Mouse (Mus musculus) right cerebral cortex, postnatal 14 days (tissue): ENCODE measurements around the gene Prss43.

Experiments
- DNase-seq: peaks from one replicate; pipeline ENCODE4 v3.0.0; 2022

Prss43 gene

GRCm38 (mm10) chr9:110841438-110841837 lies 14.9 kb downstream of the Prss43 start:
- no peak for DNase-seq

- no peak for DNase-seq
These were observed 17.7 kb downstream of the Prss43 start, which contains the start of gene Prss46 for GRCm38 (mm10) chr9:110844206-110844605. Gene Prss46, plus strand, starts transcription at chr9:110844506.

GRCm38 (mm10) chr9:110849162-110849561 lies 22.7 kb downstream of the Prss43 start:
- no peak for DNase-seq

GRCm38 (mm10) chr9:110855903-110856302 lies 29.4 kb downstream of the Prss43 start:
- no peak for DNase-seq

- DNase-seq: no peak
These were observed 30.4 kb downstream of the Prss43 start for GRCm38 (mm10) chr9:110856920-110857319.

- no peak for DNase-seq
These were observed 31.4 kb downstream of the Prss43 start, which contains the start of gene Prss50 for GRCm38 (mm10) chr9:110857781-110858472. Gene Prss50, plus strand, starts transcription at chr9:110857967.

GRCm38 (mm10) chr9:110858523-110858922 lies 32.0 kb downstream of the Prss43 start:
- DNase-seq: no peak

- DNase-seq: no peak
These were observed 32.6 kb downstream of the Prss43 start for GRCm38 (mm10) chr9:110858967-110859596.

GRCm38 (mm10) chr9:110871030-110871429 lies 44.5 kb downstream of the Prss43 start:
- peak; percentile 39 for DNase-seq

GRCm38 (mm10) chr9:110873681-110874659 lies 47.5 kb downstream of the Prss43 start:
- peak; percentile 84 for DNase-seq

GRCm38 (mm10) chr9:110874660-110875191 lies 48.2 kb downstream of the Prss43 start:
- no peak for DNase-seq

- no peak for DNase-seq
These were observed 48.8 kb downstream of the Prss43 start for GRCm38 (mm10) chr9:110875288-110875695.

- no peak for DNase-seq
These were observed 50.9 kb downstream of the Prss43 start for GRCm38 (mm10) chr9:110877353-110877752.

GRCm38 (mm10) chr9:110877888-110878287 lies 51.4 kb downstream of the Prss43 start:
- DNase-seq: no peak

GRCm38 (mm10) chr9:110879191-110879920 lies 52.9 kb downstream of the Prss43 start, which contains the start of gene Als2cl:
Gene Als2cl, plus strand, starts transcription at chr9:110879870.
- no peak for DNase-seq

- peak; percentile 35 for DNase-seq
These were observed 53.6 kb downstream of the Prss43 start, which contains the start of gene Tmie for GRCm38 (mm10) chr9:110879998-110880561. Gene Tmie, minus strand, starts transcription at chr9:110880113.

- no peak for DNase-seq
These were observed 54.3 kb downstream of the Prss43 start for GRCm38 (mm10) chr9:110880772-110881171.
